Mouse (Mus musculus): Measurements from ENCODE around the gene Rasl11a.

- no peak for TF ChIP-seq EP300 (IDR thresholded peaks at IDR 0.05; ENCODE audit: low read depth)
- no peak for TF ChIP-seq CTCF (IDR thresholded peaks at IDR 0.05; ENCODE audit: low read depth)
Measured at GRCm38 (mm10) chr5:146798031-146798430, 46.8 kb upstream of the Rasl11a start.

All from heart, postnatal 0 days (tissue).